Mouse (Mus musculus): ENCODE results near the gene Cnn2.
"Not testable (repeated sequence)": the region's sequence is repeated elsewhere in the genome, so short reads cannot be mapped to it uniquely, and the experiment has no call there.

Cnn2 gene

GRCm38 (mm10) chr10:80039559-80039979, 51.2 kb downstream of the Cnn2 start, which contains the start of gene Polr2e:
TSS of gene Polr2e (minus strand) at chr10:80039795.
- peak; percentile 92 to 96 for DNase-seq (ENCODE audit: low spot score in 2 of 2)

DNA sequence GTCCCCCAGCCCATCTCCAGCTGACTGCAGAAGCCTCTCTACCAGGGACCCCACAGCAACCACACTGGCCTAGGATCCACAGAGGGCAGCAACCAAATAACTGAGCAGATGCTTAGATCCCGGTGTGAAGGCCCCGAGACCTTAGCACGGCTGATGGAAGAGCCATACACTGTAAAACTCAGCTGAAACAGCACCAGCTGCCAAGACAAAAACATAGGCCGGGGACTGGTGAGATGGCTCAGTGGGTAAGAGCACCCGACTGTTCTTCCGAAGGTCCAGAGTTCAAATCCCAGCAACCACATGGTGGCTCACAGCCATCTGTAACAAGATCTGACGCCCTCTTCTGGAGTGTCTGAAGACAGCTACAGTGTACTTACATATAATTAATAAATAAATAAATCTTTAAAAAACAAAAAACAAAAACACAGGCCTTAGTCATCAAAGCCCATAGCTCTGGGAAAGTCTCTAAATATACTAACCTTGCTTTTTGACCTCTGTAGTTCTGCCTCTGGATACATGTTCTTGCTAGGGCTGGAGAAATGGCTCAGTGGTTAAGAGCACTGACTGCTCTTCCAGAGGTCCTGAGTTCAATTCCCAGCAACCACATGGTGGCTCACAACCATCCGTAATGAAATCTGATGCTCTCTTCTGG, 53.2 kb downstream of the Cnn2 start:
- not testable (repeated sequence) for DNase-seq (ENCODE audit: low spot score in 2 of 2)

DNA sequence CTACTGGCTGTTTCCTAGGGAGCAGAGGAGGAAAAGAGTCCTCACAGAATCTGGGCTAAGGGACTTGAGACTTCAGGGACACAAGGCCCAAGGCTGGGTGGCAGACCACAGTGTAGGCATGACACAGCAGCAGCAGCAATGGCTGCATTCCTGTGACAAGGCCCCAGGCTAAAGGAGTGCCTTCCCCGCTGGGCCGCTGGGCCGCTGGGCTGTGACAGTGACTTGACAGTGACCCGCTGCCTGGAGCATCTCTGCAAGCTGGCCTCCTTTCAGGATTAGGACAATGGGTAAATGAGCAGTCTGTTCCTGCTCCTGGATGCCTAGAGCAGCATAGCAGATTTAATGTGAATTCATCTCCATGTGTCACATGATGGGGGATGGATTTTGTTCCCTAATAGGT, 55.7 kb downstream of the Cnn2 start:
- DNase-seq (ENCODE audit: low spot score in 2 of 2) = no peak

DNA sequence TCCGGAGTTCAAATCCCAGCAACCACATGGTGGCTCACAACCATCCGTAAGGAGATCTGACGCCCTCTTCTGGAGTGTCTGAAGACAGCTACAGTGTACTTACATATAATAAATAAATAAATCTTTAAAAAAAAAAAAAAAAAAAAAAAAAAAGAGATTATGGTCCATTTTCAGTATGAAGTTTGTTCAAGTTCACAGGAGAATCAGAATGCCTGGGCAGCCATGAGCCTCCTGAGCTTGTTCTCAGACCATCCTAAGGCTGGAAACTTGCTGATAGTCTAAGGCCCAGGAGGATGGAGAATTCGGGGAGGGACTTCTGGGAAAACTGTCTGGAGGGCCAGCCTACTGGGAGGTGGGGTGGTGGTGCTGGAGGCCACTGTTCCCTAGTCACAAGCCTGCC, 57.0 kb downstream of the Cnn2 start:
- DNase-seq (ENCODE audit: low spot score in 2 of 2) = not testable (repeated sequence)

Measured in frontal cortex, postnatal 25 days (tissue).